Mouse (Mus musculus) R1 (cell line): Measurements from ENCODE around the gene Paxx.

Experiments
- DNase-seq: peaks from one replicate; pipeline ENCODE4 v3.0.0-alpha.2; 2018; ENCODE audit warnings: low read depth, low spot score

Paxx gene

GRCm38 (mm10) chr2:25460551-25461309 is at the start of gene Paxx:
TSS of gene Paxx (minus strand) at chr2:25461094.
- peak; percentile 99 for DNase-seq

GRCm38 (mm10) chr2:25509912-25510311 is 49.0 kb upstream of the Paxx start:
- DNase-seq = no peak

GRCm38 (mm10) chr2:25506964-25507363 is 46.1 kb upstream of the Paxx start:
- peak; percentile 59 for DNase-seq

DNA sequence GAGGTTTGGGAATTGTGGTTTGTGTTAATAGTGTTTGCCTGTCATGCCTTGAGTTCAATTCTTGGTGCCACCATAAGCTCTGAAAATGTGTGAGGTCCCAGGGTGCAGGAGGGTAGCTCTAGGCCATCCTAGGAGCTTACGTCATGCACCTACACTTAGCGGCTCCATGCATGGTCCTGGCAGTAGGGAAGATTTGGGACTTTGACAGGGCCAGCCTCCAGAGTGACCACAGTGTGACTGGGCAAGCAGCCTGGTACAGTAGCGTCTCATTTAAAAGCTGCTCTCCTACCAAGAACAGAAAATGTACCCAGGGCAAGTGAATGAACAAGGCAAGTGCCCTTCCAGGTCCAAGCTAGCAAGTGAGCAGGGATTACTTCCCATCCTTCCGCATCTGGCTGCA is 45.0 kb upstream of the Paxx start:
- no peak for DNase-seq

DNA sequence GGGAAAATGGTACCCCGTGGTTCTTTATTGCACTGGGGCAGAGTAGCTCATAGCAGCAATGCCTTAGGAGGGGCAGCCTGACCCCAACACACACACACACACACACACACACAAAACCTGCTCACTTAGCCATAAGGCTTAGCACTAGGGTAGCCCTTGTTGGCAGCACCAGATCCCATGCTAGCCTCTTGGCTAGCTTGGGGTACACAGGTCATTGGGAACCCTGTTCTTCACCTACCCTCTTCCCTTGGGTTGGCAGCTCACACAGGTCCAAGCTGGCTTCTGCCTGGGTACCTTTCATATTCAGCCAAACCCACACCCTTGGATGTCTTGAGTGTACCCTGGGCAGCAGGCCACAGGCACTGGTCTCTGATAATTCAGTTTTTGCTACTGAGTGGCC is 44.1 kb upstream of the Paxx start:
- DNase-seq = no peak

GRCm38 (mm10) chr2:25504538-25504937 is 43.6 kb upstream of the Paxx start:
- DNase-seq = no peak

GRCm38 (mm10) chr2:25502726-25503125 is 41.8 kb upstream of the Paxx start:
- DNase-seq = no peak

- peak; percentile 37 for DNase-seq
Observed at GRCm38 (mm10) chr2:25501593-25502486, 40.9 kb upstream of the Paxx start, which contains the start of gene C8g. TSS of gene C8g (minus strand) at chr2:25501719.

DNA sequence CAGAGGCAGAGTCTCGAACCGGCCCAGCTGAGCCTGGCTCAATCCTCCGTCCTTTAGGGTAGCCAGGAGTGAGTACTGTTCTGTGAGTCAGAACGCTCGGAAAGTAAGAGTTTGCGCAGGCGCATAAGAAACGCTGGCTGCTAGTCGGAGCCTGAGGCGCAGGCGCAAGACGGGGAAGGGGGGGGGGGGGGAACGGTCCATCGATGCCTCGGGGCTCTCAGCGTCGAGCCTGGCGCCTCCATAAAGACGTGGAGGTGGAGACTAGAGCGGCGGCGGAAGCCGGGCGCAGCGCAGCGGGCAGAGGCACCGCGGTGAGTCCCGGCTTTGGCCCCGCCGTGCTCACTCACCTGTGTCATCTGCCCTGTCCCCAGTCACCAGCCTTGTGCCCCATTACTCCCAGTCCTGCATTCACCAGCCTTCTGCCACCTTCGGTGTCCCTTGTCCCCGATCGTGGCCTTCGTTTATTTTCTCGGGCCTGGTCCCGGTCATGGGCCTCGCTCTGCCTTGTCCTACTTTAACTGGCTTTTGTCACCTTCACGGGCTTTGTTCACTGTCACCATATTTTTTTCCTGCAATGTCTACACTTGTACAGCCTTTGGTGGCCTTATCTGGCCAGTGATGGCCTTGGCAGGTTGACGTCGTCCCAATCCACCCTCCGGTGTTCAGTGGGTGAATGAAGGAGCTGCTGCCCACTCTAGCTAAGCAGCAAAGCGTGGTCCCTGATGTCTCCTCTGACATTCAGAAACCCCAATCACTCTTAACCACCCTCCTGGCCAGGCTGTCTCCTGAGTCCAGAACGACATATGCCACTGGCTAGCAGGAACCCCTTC is 39.9 kb upstream of the Paxx start, which contains the start of gene Fbxw5:
Gene Fbxw5, plus strand, starts transcription at position 175 of the 830 bp plus-strand sequence.
- DNase-seq = peak; percentile 95

- DNase-seq = no peak
Observed at GRCm38 (mm10) chr2:25500071-25500575, 39.2 kb upstream of the Paxx start.

- DNase-seq = no peak
Observed at GRCm38 (mm10) chr2:25498622-25499478, 38.0 kb upstream of the Paxx start.

DNA sequence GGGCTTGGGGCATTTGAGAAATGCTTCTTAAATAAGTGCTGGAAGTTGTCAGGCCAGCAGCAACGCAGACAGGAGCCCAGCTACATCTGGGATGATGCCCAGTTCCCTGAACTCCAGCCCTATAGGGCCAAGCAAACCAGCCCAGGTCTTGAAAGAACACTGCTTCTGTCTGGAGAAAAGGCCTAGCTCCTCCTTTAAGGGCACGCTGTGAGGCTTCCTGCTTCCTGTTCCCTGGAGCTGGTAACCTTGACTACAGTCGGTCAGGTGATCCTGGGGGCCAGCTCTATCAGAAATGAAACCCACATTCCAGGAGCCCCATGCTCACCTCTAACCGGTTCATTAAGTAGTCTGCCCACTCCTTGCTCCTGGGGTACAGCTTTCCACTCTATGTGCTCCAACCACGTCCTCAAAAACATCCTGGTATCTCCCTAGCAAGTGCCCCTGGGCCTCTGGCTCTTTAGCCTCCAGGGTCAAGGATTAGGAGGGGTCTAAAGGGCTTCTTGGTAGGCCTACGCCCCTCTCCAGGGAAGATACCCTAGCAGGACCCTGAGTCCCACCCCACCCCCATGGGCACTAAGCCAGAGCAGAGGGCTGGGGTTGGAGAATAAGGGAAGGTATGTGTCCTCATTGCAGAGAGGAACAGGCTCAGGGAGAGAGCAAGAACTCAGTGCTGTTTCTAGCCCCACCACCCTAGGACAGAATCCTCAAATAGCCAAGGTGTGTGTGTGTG is 37.1 kb upstream of the Paxx start:
- DNase-seq = peak; percentile 66

DNA sequence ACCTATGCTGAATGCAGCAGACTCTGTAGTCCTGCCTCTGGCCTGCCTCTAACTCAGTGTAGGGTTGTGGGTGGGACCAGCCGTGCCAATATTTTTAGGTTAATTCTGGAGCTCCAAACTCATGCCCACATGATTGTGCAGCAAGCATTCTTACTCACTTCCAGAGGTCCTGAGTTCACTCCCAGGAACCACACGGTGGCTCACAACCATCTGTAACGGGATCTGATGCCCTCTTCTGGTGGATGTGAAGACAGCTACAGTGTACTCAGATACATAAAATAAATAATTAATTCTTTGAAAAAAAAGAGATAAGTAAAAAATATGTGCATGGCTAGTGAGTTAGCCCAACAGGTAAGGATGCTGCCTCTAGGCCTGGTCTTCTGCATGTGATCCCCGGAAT is 35.6 kb upstream of the Paxx start:
- peak; percentile 74 for DNase-seq

- DNase-seq = no peak
Observed at GRCm38 (mm10) chr2:25493476-25493961, 32.6 kb upstream of the Paxx start, which contains the start of gene Lcn12. TSS of gene Lcn12 (minus strand) at chr2:25493911.

- no peak for DNase-seq
Observed at GRCm38 (mm10) chr2:25492988-25493387, 32.1 kb upstream of the Paxx start.

- no peak for DNase-seq
Observed at GRCm38 (mm10) chr2:25488671-25489068, 27.8 kb upstream of the Paxx start.

DNA sequence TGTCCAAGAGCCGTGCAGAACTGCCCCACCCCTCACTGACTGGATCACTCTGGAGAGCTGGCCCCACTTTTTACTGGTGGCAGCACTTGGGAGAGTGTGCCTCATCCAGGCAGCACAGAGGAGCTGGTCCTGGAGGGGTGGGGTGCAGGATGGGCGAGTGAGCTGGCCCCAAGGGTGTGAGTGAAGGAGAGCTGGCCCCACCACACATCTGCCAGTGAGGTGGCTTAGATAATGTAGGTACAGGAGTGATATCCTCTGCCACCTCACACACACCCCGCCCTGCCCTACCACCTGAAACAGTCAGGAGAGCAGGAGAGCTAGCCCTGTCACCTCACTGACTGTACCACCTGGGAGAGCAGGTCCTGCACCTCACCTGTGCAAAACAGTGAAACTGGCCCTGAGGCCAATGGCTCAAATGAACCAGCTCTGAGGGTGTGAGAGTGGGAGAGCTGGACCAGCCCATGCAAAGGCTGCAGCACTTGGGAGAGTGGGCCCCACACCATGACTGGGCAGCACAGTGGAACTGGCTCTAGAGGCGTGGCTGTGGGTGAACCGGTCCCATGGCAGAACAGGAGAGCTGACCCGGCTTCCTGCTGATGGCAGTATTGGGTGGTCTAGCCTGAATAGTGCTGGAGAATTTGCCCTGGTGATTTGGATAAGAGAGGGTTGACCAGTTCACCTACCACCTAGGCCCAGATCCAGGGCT is 27.2 kb upstream of the Paxx start:
- DNase-seq = no peak

GRCm38 (mm10) chr2:25484901-25485647 is 24.2 kb upstream of the Paxx start:
- no peak for DNase-seq
